Mouse (Mus musculus) kidney, embryonic 15.5 days (tissue): ENCODE measurements around the gene Sgms1. TPM values are rescaled to one million over a fixed set of nuclear protein-coding genes. Genes with fewer than 3 reads are reported as not detected.

Experiments
- ATAC-seq: fragments of 200-750 bp; cut with Nextera tagmentation; replicated peaks from 2 replicates; pipeline ENCODE4 v1.8.0; 2017; ENCODE audit warnings: moderate TSS enrichment; ENCODE audit not compliant: low FRiP score
- H3K27ac ChIP-seq: fragments of 300-500 bp; sonication (generic); 2 replicates; pipeline ENCODE4 v1.5.1; 2015; ENCODE audit warnings: mild to moderate bottlenecking, inconsistent platforms
- H3K27me3 ChIP-seq: fragments of 300-500 bp; sonication (generic); 2 replicates; pipeline ENCODE4 v1.6.1; 2015; ENCODE audit warnings: inconsistent platforms
- H3K36me3 ChIP-seq: fragments of 300-500 bp; sonication (generic); 2 replicates; pipeline ENCODE4 v1.6.1; 2015; ENCODE audit warnings: inconsistent platforms
- H3K4me1 ChIP-seq: fragments of 300-500 bp; sonication (generic); 2 replicates; pipeline ENCODE4 v1.6.1; 2015; ENCODE audit warnings: inconsistent platforms
- H3K4me2 ChIP-seq: fragments of 300-500 bp; sonication (generic); 2 replicates; pipeline ENCODE4 v1.6.1; 2015; ENCODE audit warnings: moderate library complexity, mild to moderate bottlenecking, inconsistent platforms
- H3K4me3 ChIP-seq: fragments of 300-500 bp; sonication (generic); replicated peaks from 2 replicates; pipeline ENCODE4 v1.5.1; 2015; ENCODE audit warnings: mild to moderate bottlenecking, inconsistent platforms
- H3K9ac ChIP-seq: fragments of 300-500 bp; sonication (generic); 2 replicates; pipeline ENCODE4 v1.6.1; 2015; ENCODE audit warnings: mild to moderate bottlenecking, inconsistent platforms
- H3K9me3 ChIP-seq: fragments of 300-500 bp; sonication (generic); replicated peaks from 2 replicates; pipeline ENCODE4 v1.6.1; 2016; ENCODE audit warnings: inconsistent platforms
- whole genome bisulfite sequencing: fragments of 180-500 bp; shearing (Covaris S2); methylation state at CpG from one replicate; pipeline ENCODE4 v1.1.7; 2015; ENCODE audit warnings: mixed read lengths; 5-methylcytosine and 5-hydroxymethylcytosine counted together
- polyA plus RNA-seq: library from polyadenylated mRNA; unstranded; fragments of >200 nt; fragmentation: Nextera tagmentation; extraction: Ambion mirVana; gene quantifications from 2 replicates; pipeline ENCODE4 v1.2.1, GENCODE M21; 2015

Gene Sgms1
- polyA plus RNA-seq, 1 experiment from 2014 or later, result 57.0 TPM

GRCm38 (mm10) chr19:32171981-32172380 lies 217.5 kb downstream of the Sgms1 start:
- peaks cover 6% of the 10 kb centered on the region; the same call in 1 of the 2 replicates for H3K4me1 ChIP-seq
- ATAC-seq, result no peak
- 86% methylated on average over 7 of the region's 7 CpGs for WGBS
- H3K4me2 ChIP-seq, result no peak overlapping the region
- no peaks in the 10 kb centered on the region for H3K9me3 ChIP-seq
- no peak overlapping the region for H3K27ac ChIP-seq
- no peaks in the 10 kb centered on the region for H3K36me3 ChIP-seq
- H3K27me3 ChIP-seq, result no peaks in the 10 kb centered on the region
- H3K4me3 ChIP-seq, result no peak overlapping the region
- no peak overlapping the region for H3K9ac ChIP-seq

GRCm38 (mm10) chr19:32169634-32170540 lies 219.6 kb downstream of the Sgms1 start:
- Histone ChIP-seq H3K4me2 (no peak overlapping the region), H3K9me3 (no peaks in the 10 kb centered on the region), H3K4me3 (no peak overlapping the region), H3K9ac (no peak overlapping the region), H3K27ac (no peak overlapping the region), H3K4me1 (peaks cover 6% of the 10 kb centered on the region; the same call in 1 of the 2 replicates), H3K27me3 (no peaks in the 10 kb centered on the region), H3K36me3 (no peaks in the 10 kb centered on the region)
- no peak for ATAC-seq
- 82% methylated on average over 9 of the region's 9 CpGs for WGBS

GRCm38 (mm10) chr19:32168031-32168430 lies 221.5 kb downstream of the Sgms1 start:
- no peak for ATAC-seq
- WGBS, result 75% methylated on average over 9 of the region's 9 CpGs
- H3K4me1 ChIP-seq, result peaks cover 6% of the 10 kb centered on the region; the same call in 1 of the 2 replicates
- H3K9ac ChIP-seq, result no peak overlapping the region
- H3K27ac ChIP-seq, result no peak overlapping the region
- H3K4me2 ChIP-seq, result no peak overlapping the region
- H3K4me3 ChIP-seq, result no peak overlapping the region
- no peaks in the 10 kb centered on the region for H3K9me3 ChIP-seq
- no peaks in the 10 kb centered on the region for H3K36me3 ChIP-seq
- H3K27me3 ChIP-seq, result no peaks in the 10 kb centered on the region

GRCm38 (mm10) chr19:32166823-32167605 lies 222.5 kb downstream of the Sgms1 start:
- ATAC-seq, result no peak
- Histone ChIP-seq H3K9me3 (no peaks in the 10 kb centered on the region), H3K9ac (no peak overlapping the region), H3K36me3 (no peaks in the 10 kb centered on the region), H3K4me3 (no peak overlapping the region), H3K27me3 (no peaks in the 10 kb centered on the region), H3K4me2 (no peak overlapping the region), H3K4me1 (peaks cover 6% of the 10 kb centered on the region; the same call in 1 of the 2 replicates), H3K27ac (no peak overlapping the region)
- WGBS, result 85% methylated on average over 13 of the region's 13 CpGs

- ATAC-seq, result no peak
Observed at GRCm38 (mm10) chr19:32165711-32166110, 223.8 kb downstream of the Sgms1 start.

GRCm38 (mm10) chr19:32164128-32164527 lies 225.4 kb downstream of the Sgms1 start:
- Histone ChIP-seq H3K4me2 (no peak overlapping the region), H3K9me3 (no peaks in the 10 kb centered on the region), H3K27me3 (no peaks in the 10 kb centered on the region), H3K9ac (no peak overlapping the region), H3K36me3 (peaks cover 13% of the 10 kb centered on the region), H3K27ac (no peak overlapping the region), H3K4me1 (0 out of 2 replicates have a peak, but pooled peaks cover 2% of the 10 kb centered on the region), H3K4me3 (no peak overlapping the region)
- no peak for ATAC-seq
- WGBS, result 92% methylated on average over 4 of the region's 4 CpGs

More at GRCm38 (mm10) chr19:32165711-32166110, 223.8 kb downstream of the Sgms1 start:
- WGBS, result 96% methylated on average over 6 of the region's 6 CpGs
- Histone ChIP-seq H3K27ac (no peak overlapping the region), H3K36me3 (no peaks in the 10 kb centered on the region), H3K4me1 (peaks cover 6% of the 10 kb centered on the region; the same call in 1 of the 2 replicates), H3K4me2 (no peak overlapping the region), H3K9me3 (no peaks in the 10 kb centered on the region), H3K27me3 (no peaks in the 10 kb centered on the region), H3K9ac (no peak overlapping the region), H3K4me3 (no peak overlapping the region)

GRCm38 (mm10) chr19:32159944-32160343 lies 229.6 kb downstream of the Sgms1 start:
- no peak overlapping the region for H3K4me2 ChIP-seq
- H3K4me1 ChIP-seq, result 0 out of 2 replicates have a peak, but pooled peaks cover 4% of the 10 kb centered on the region
- H3K9ac ChIP-seq, result no peak overlapping the region
- no peak for ATAC-seq
- WGBS, result 96% methylated on average over 7 of the region's 7 CpGs
- H3K27me3 ChIP-seq, result no peaks in the 10 kb centered on the region
- no peaks in the 10 kb centered on the region for H3K9me3 ChIP-seq
- no peak overlapping the region for H3K4me3 ChIP-seq
- H3K27ac ChIP-seq, result no peak overlapping the region
- H3K36me3 ChIP-seq, result peaks cover 29% of the 10 kb centered on the region

GRCm38 (mm10) chr19:32159168-32159567 lies 230.3 kb downstream of the Sgms1 start:
- peaks cover 29% of the 10 kb centered on the region for H3K36me3 ChIP-seq
- 0 out of 2 replicates have a peak, but pooled peaks cover 4% of the 10 kb centered on the region for H3K4me1 ChIP-seq
- no peaks in the 10 kb centered on the region for H3K9me3 ChIP-seq
- H3K4me2 ChIP-seq, result no peak overlapping the region
- H3K27me3 ChIP-seq, result no peaks in the 10 kb centered on the region
- H3K4me3 ChIP-seq, result no peak overlapping the region
- ATAC-seq, result no peak
- no peak overlapping the region for H3K27ac ChIP-seq
- no peak overlapping the region for H3K9ac ChIP-seq
- 98% methylated on average over 1 of the region's 1 CpGs for WGBS

GRCm38 (mm10) chr19:32157045-32157444 lies 232.5 kb downstream of the Sgms1 start:
- Histone ChIP-seq H3K36me3 (peaks cover 29% of the 10 kb centered on the region), H3K27me3 (no peaks in the 10 kb centered on the region), H3K4me2 (no peak overlapping the region), H3K9me3 (no peaks in the 10 kb centered on the region), H3K27ac (no peak overlapping the region), H3K4me1 (0 out of 2 replicates have a peak, but pooled peaks cover 4% of the 10 kb centered on the region), H3K4me3 (no peak overlapping the region), H3K9ac (no peak overlapping the region)
- no peak for ATAC-seq
- 89% methylated on average over 6 of the region's 6 CpGs for WGBS

GRCm38 (mm10) chr19:32152529-32152928 lies 237.0 kb downstream of the Sgms1 start:
- Histone ChIP-seq H3K4me2 (no peak overlapping the region), H3K9me3 (no peaks in the 10 kb centered on the region), H3K27ac (no peak overlapping the region), H3K4me3 (no peak overlapping the region), H3K9ac (no peak overlapping the region), H3K4me1 (0 out of 2 replicates have a peak, but pooled peaks cover 4% of the 10 kb centered on the region), H3K36me3 (peaks cover 10% of the 10 kb centered on the region; the same call in 1 of the 2 replicates), H3K27me3 (no peaks in the 10 kb centered on the region)
- WGBS, result 78% methylated on average over 6 of the region's 6 CpGs
- no peak for ATAC-seq

- no peak overlapping the region for H3K4me3 ChIP-seq
- WGBS, result 79% methylated on average over 5 of the region's 5 CpGs
- H3K9me3 ChIP-seq, result no peaks in the 10 kb centered on the region
- H3K27me3 ChIP-seq, result no peaks in the 10 kb centered on the region
- H3K36me3 ChIP-seq, result 0 out of 2 replicates have a peak, but pooled peaks cover 4% of the 10 kb centered on the region
- no peak overlapping the region for H3K27ac ChIP-seq
- ATAC-seq, result no peak
- H3K4me2 ChIP-seq, result no peak overlapping the region
- no peaks in the 10 kb centered on the region for H3K4me1 ChIP-seq
- no peak overlapping the region for H3K9ac ChIP-seq
Observed at GRCm38 (mm10) chr19:32148710-32149109, 240.8 kb downstream of the Sgms1 start.

GRCm38 (mm10) chr19:32142383-32142782 lies 247.1 kb downstream of the Sgms1 start:
- Histone ChIP-seq H3K9me3 (no peaks in the 10 kb centered on the region), H3K9ac (no peak overlapping the region), H3K27me3 (no peaks in the 10 kb centered on the region), H3K4me1 (peaks cover 4% of the 10 kb centered on the region; the same call in 1 of the 2 replicates), H3K4me3 (no peak overlapping the region), H3K4me2 (no peak overlapping the region), H3K27ac (no peak overlapping the region), H3K36me3 (peaks cover 14% of the 10 kb centered on the region; the same call in 1 of the 2 replicates)
- no peak for ATAC-seq
- 90% methylated on average over 6 of the region's 6 CpGs for WGBS
